ENCODE assay signal across 8 mouse cellular contexts in the genomic region with DNA sequence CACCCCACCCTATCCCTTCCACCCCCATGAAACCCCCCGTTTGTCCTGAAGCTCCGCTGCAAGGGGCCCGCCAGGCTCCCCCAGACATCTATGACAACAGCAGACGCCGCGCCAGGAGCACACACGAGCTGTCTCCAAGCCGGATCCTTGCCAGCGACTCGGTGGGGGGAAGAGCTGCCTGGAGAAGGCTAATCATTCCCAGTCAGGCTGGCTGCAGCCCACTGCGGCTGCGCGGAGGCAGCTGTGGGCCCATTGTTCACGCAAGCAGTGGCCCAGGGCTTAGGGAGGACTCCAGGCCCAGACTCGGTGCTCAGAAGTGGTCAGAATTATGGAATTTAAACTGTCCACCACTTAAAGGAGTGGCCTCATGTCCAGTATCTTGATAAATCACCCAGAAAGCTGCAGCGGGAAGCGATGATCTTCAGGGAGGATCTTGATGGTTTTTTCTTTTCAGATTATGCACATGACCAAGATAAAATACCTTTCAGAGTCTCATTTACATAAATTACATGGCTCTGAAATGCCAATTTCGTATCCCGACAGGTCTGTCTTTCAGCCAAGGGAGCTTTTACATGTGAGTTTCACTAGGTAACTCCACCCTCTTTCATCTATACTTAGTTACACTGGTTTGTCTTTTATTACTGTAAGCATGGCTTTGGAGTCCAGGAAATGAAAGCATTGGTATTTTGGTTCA.
DNase-seq lines count a peak whose midpoint lies in the region; ATAC-seq lines count a peak whose summit lies in the region.

No protein-coding gene starts in this region.

- WGBS in intestine, embryonic 15.5 days, result 18% methylated on average over 19 of the region's 19 CpGs

- H3K27ac ChIP-seq in intestine, embryonic 15.5 days, result peak overlapping the region; percentile 73

- 0 out of 2 replicates have a peak overlapping the region, but pooled peaks have one; percentile 21 for H3K9ac ChIP-seq in intestine, embryonic 15.5 days

- H3K36me3 ChIP-seq in intestine, embryonic 15.5 days, result no peaks in the 10 kb centered on the region

- no peaks in the 10 kb centered on the region for H3K27me3 ChIP-seq in intestine, embryonic 15.5 days (replicated peaks)

- ATAC-seq in intestine, embryonic 15.5 days, result peak; percentile 91
- ATAC-seq in erythroblast, adult 5-6 weeks (replicated peaks; ENCODE audit: low FRiP score, poor library complexity, severe bottlenecking), result no peak

- DNase-seq in adrenal gland, adult 2 months, result peak; percentile 92
- DNase-seq in embryo, embryonic 9.5 days (ENCODE audit: extremely low spot score), result peak; percentile 87
- DNase-seq in gastrocnemius, postnatal 36 days, result peak; percentile 73 to 86
- DNase-seq in left cerebral cortex, adult 8-10 months (ENCODE audit: low spot score in 2 of 2), result peak; percentile 70 to 91
- peak; percentile 89 for DNase-seq in lung, postnatal 36 days
- DNase-seq in right cerebral cortex, postnatal 36 days (ENCODE audit: low spot score in 2 of 2), result peak; percentile 83

- intact Hi-C loops in gastrocnemius, postnatal 36 days (cut with DNase I), result no loop called here

- H3K9me3 ChIP-seq in intestine, embryonic 15.5 days, result no peaks in the 10 kb centered on the region

- H3K4me1 ChIP-seq in intestine, embryonic 15.5 days (replicated peaks), result 0 out of 2 replicates have a peak, but pooled peaks cover 6% of the 10 kb centered on the region

- H3K4me3 ChIP-seq in intestine, embryonic 15.5 days (replicated peaks), result peak overlapping the region; percentile 18

- H3K4me2 ChIP-seq in intestine, embryonic 15.5 days (replicated peaks), result peak overlapping the region; percentile 56
